Mouse (Mus musculus) mesoderm, embryonic 11.5 days (tissue): ENCODE measurements around the gene Akap11.

Experiments
- DNase-seq: peaks from one replicate; pipeline ENCODE4 v3.0.0-alpha.2; 2012; ENCODE audit warnings: low read depth, low spot score

Gene Akap11

GRCm38 (mm10) chr14:78528461-78529425 lies 7.9 kb downstream of the Akap11 start:
- no peak for DNase-seq

- no peak for DNase-seq
Observed at GRCm38 (mm10) chr14:78526907-78527306, 9.7 kb downstream of the Akap11 start.

GRCm38 (mm10) chr14:78526475-78526874 lies 10.1 kb downstream of the Akap11 start:
- no peak for DNase-seq

GRCm38 (mm10) chr14:78525611-78526457 lies 10.8 kb downstream of the Akap11 start:
- no peak for DNase-seq

GRCm38 (mm10) chr14:78525059-78525458 lies 11.5 kb downstream of the Akap11 start:
- no peak for DNase-seq

- DNase-seq, result no peak
Observed at GRCm38 (mm10) chr14:78510713-78511112, 25.9 kb downstream of the Akap11 start.

- DNase-seq, result no peak
Observed at GRCm38 (mm10) chr14:78509791-78510190, 26.8 kb downstream of the Akap11 start.

- peak; percentile 6 for DNase-seq
Observed at GRCm38 (mm10) chr14:78500578-78500977, 36.0 kb downstream of the Akap11 start.

- no peak for DNase-seq
Observed at GRCm38 (mm10) chr14:78496691-78497090, 39.9 kb downstream of the Akap11 start.

GRCm38 (mm10) chr14:78495241-78495640 lies 41.4 kb downstream of the Akap11 start:
- DNase-seq, result no peak

GRCm38 (mm10) chr14:78492602-78493001 lies 44.0 kb downstream of the Akap11 start:
- DNase-seq, result no peak

GRCm38 (mm10) chr14:78491432-78491831 lies 45.2 kb downstream of the Akap11 start:
- DNase-seq, result no peak

GRCm38 (mm10) chr14:78482385-78483231 lies 54.0 kb downstream of the Akap11 start:
- peak; percentile 50 for DNase-seq

GRCm38 (mm10) chr14:78474058-78474457 lies 62.5 kb downstream of the Akap11 start:
- DNase-seq, result no peak

- DNase-seq, result no peak
Observed at GRCm38 (mm10) chr14:78470714-78471113, 65.9 kb downstream of the Akap11 start.

- no peak for DNase-seq
Observed at GRCm38 (mm10) chr14:78468991-78469390, 67.6 kb downstream of the Akap11 start.

GRCm38 (mm10) chr14:78467994-78468393 lies 68.6 kb downstream of the Akap11 start:
- DNase-seq, result no peak

- no peak for DNase-seq
Observed at GRCm38 (mm10) chr14:78464353-78464752, 72.3 kb downstream of the Akap11 start.

- DNase-seq, result no peak
Observed at GRCm38 (mm10) chr14:78459121-78459520, 77.5 kb downstream of the Akap11 start.

GRCm38 (mm10) chr14:78458705-78459104 lies 77.9 kb downstream of the Akap11 start:
- no peak for DNase-seq

- DNase-seq, result no peak
Observed at GRCm38 (mm10) chr14:78454970-78455369, 81.6 kb downstream of the Akap11 start.
